Mouse (Mus musculus) embryonic fibroblast, embryonic 13.5 days (primary cell): ENCODE data around the gene Neurl1a. TPM values are rescaled to one million over a fixed set of nuclear protein-coding genes. Genes with fewer than 3 reads are reported as not detected.

ENCODE experiments used
- H3K27ac ChIP-seq: 2 replicates; pipeline ENCODE4 v1.5.1; 2012; ENCODE audit warnings: low read length, control low read depth, inconsistent platforms; ENCODE audit not compliant: insufficient read depth
- H3K4me1 ChIP-seq: 2 replicates; pipeline ENCODE4 v1.6.1; 2011; ENCODE audit warnings: low read length; ENCODE audit not compliant: control insufficient read depth, insufficient read depth
- H3K4me3 ChIP-seq: 2 replicates; pipeline ENCODE4 v1.5.1; 2011; ENCODE audit warnings: mild to moderate bottlenecking, control low read depth, low read length; ENCODE audit not compliant: insufficient read depth
- CTCF ChIP-seq: IDR thresholded peaks from 2 replicates; pipeline ENCODE4 v1.5.1; 2011; ENCODE audit warnings: mild to moderate bottlenecking, control low read depth, low read length, moderate library complexity, borderline replicate concordance; ENCODE audit not compliant: insufficient read depth
- POLR2A ChIP-seq: IDR thresholded peaks from 2 replicates; pipeline ENCODE4 v1.6.1; 2011; ENCODE audit warnings: low read depth, mild to moderate bottlenecking, control low read depth, low read length, moderate library complexity
- polyA plus RNA-seq: library from polyadenylated mRNA; stranded (reverse); fragments of >200 nt; gene quantifications from 2 replicates; pipeline ENCODE4 v1.2.4, GENCODE M21; 2011; ENCODE audit warnings: low read depth; ENCODE audit not compliant: missing spikeins, insufficient read length

The Neurl1a gene
- polyA plus RNA-seq, 1 experiment, result 2.6 TPM

- Histone ChIP-seq H3K4me1 (0 out of 2 replicates have a peak, but pooled peaks cover 2% of the 10 kb centered on the region), H3K27ac (no peak within 1 kb of the TSS), H3K4me3 (no peak within 1 kb of the TSS)
- TF ChIP-seq CTCF, result no peak
- TF ChIP-seq POLR2A, result no peak
Measured at GRCm38 (mm10) chr19:47144154-47144553, 34.5 kb upstream of the Neurl1a start, which contains the start of gene Calhm1. Gene Calhm1 (minus strand): TSS chr19:47144254.

- Histone ChIP-seq H3K4me3 (no peak overlapping the region), H3K27ac (no peak overlapping the region), H3K4me1 (no peaks in the 10 kb centered on the region)
- TF ChIP-seq POLR2A, result no peak
- TF ChIP-seq CTCF, result no peak
Measured at GRCm38 (mm10) chr19:47148267-47148847, 30.3 kb upstream of the Neurl1a start.

- Histone ChIP-seq H3K4me3 (no peak overlapping the region), H3K4me1 (no peaks in the 10 kb centered on the region), H3K27ac (no peak overlapping the region)
- TF ChIP-seq CTCF (no peak), POLR2A (no peak)
Measured at GRCm38 (mm10) chr19:47149854-47150253, 28.8 kb upstream of the Neurl1a start.

- H3K27ac ChIP-seq, result no peak overlapping the region
- TF ChIP-seq CTCF, result no peak
- no peak for TF ChIP-seq POLR2A
- no peaks in the 10 kb centered on the region for H3K4me1 ChIP-seq
- H3K4me3 ChIP-seq, result no peak overlapping the region
Measured at GRCm38 (mm10) chr19:47151332-47152061, 27.1 kb upstream of the Neurl1a start.

- no peak overlapping the region for H3K4me3 ChIP-seq
- no peaks in the 10 kb centered on the region for H3K4me1 ChIP-seq
- no peak overlapping the region for H3K27ac ChIP-seq
- no peak for TF ChIP-seq POLR2A
- TF ChIP-seq CTCF, result no peak
Measured at GRCm38 (mm10) chr19:47152062-47152369, 26.6 kb upstream of the Neurl1a start.

- H3K4me3 ChIP-seq, result no peak overlapping the region
- no peaks in the 10 kb centered on the region for H3K4me1 ChIP-seq
- no peak overlapping the region for H3K27ac ChIP-seq
- no peak for TF ChIP-seq CTCF
- TF ChIP-seq POLR2A, result no peak
Measured at GRCm38 (mm10) chr19:47153767-47154166, 24.9 kb upstream of the Neurl1a start.

- no peak within 1 kb of the TSS for H3K27ac ChIP-seq
- TF ChIP-seq CTCF (no peak), POLR2A (no peak)
Measured at GRCm38 (mm10) chr19:47157664-47158063, 21.0 kb upstream of the Neurl1a start, which contains the start of gene Calhm3. Gene Calhm3 (minus strand): TSS chr19:47157764.

GRCm38 (mm10) chr19:47161669-47162068 lies 17.0 kb upstream of the Neurl1a start:
- TF ChIP-seq POLR2A (no peak), CTCF (no peak)
- Histone ChIP-seq H3K4me1 (no peaks in the 10 kb centered on the region), H3K27ac (no peak overlapping the region), H3K4me3 (no peak overlapping the region)

More at GRCm38 (mm10) chr19:47157664-47158063, 21.0 kb upstream of the Neurl1a start, which contains the start of gene Calhm3:
- H3K4me3 ChIP-seq, result no peak within 1 kb of the TSS
- no peaks in the 10 kb centered on the region for H3K4me1 ChIP-seq

GRCm38 (mm10) chr19:47163176-47163744 lies 15.4 kb upstream of the Neurl1a start:
- H3K4me3 ChIP-seq, result no peak overlapping the region
- no peaks in the 10 kb centered on the region for H3K4me1 ChIP-seq
- no peak overlapping the region for H3K27ac ChIP-seq
- TF ChIP-seq POLR2A (no peak), CTCF (no peak)

- Histone ChIP-seq H3K4me3 (no peak overlapping the region), H3K4me1 (no peaks in the 10 kb centered on the region), H3K27ac (no peak overlapping the region)
- TF ChIP-seq CTCF, result no peak
- no peak for TF ChIP-seq POLR2A
Measured at GRCm38 (mm10) chr19:47166758-47167157, 11.9 kb upstream of the Neurl1a start.
